Mouse (Mus musculus) bone marrow macrophage, adult 2 months (primary cell): ENCODE measurements around the gene Stx2.

ENCODE experiments used
- CTCF ChIP-seq: IDR thresholded peaks from 2 replicates; pipeline ENCODE4 v1.5.1; 2012; ENCODE audit warnings: low read depth, mild to moderate bottlenecking, low read length, moderate library complexity
- POLR2A ChIP-seq: IDR thresholded peaks from 2 replicates; pipeline ENCODE4 v1.6.1; 2012; ENCODE audit warnings: mild to moderate bottlenecking, low read depth, low read length, borderline replicate concordance

DNA sequence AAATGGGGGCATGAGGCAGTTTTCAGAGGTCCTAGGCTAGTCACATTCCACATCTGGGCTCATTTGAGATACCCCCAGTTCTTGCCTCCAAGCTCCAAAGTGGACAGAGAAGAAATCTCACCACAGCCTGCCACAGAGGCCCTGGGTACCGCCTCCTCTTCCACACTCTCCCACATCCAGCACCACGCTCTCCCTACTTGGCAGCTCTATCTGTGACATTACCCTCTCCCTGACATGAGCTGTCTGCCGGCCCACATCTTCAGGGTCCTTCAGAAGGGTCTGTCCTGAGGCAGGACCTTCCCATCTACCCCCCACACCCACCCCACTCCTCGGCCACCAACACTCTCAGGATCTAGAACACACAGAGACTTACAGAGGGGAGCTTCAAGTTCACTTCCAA lies 56.9 kb downstream of the Stx2 start:
- no peak for TF ChIP-seq CTCF
- no peak for TF ChIP-seq POLR2A
